Comparison of ENCODE assay signal across 8 mouse cellular contexts in genomic region chr3:76008564-76009183, GRCm38 (mm10). TPM values are rescaled to one million over a fixed set of nuclear protein-coding genes. Genes with fewer than 3 reads are reported as not detected.
DNase-seq lines count a peak whose midpoint lies in the region; ATAC-seq and TF ChIP-seq lines count a peak whose summit lies in the region.

No protein-coding gene starts in this region.

- no peak overlapping the region for H3K4me2 ChIP-seq in forebrain, postnatal 0 days (ENCODE audit: low read depth)
- no peak overlapping the region for H3K4me2 ChIP-seq in midbrain, embryonic 16.5 days (ENCODE audit: low read length)

- H3K4me1 ChIP-seq in forebrain, postnatal 0 days (ENCODE audit: insufficient read depth): no peaks in the 10 kb centered on the region
- H3K4me1 ChIP-seq in midbrain, embryonic 16.5 days (ENCODE audit: control insufficient read depth, insufficient read depth, low read length): no peaks in the 10 kb centered on the region

- H3K9me3 ChIP-seq in forebrain, postnatal 0 days (ENCODE audit: low read length): no peaks in the 10 kb centered on the region
- no peaks in the 10 kb centered on the region for H3K9me3 ChIP-seq in midbrain, embryonic 16.5 days (replicated peaks; ENCODE audit: control insufficient read depth, low read length, poor library complexity, severe bottlenecking)

- intact Hi-C loops in heart, postnatal 10 days (cut with DNase I): no loop called here
- intact Hi-C loops in heart, postnatal 25 days (cut with DNase I): no loop called here

- ATAC-seq in CD4-positive, CD25-positive, alpha-beta regulatory T cell, adult 4 months: peak; percentile 58
- peak; percentile 77 for ATAC-seq in forebrain, postnatal 0 days
- peak; percentile 76 for ATAC-seq in midbrain, embryonic 16.5 days

- 21% methylated on average over 3 of the region's 3 CpGs for WGBS in forebrain, postnatal 0 days
- whole genome bisulfite sequencing in midbrain, embryonic 16.5 days: 24% methylated on average over 3 of the region's 3 CpGs

- no peak overlapping the region for H3K9ac ChIP-seq in forebrain, postnatal 0 days
- H3K9ac ChIP-seq in midbrain, embryonic 16.5 days (ENCODE audit: low read depth, low read length): no peak overlapping the region

- peak; percentile 82 for TF ChIP-seq CTCF in forebrain, postnatal 0 days (IDR thresholded peaks at IDR 0.05; ENCODE audit: low read depth)

- no peak overlapping the region for H3K27ac ChIP-seq in forebrain, postnatal 0 days (ENCODE audit: low read depth, low read length)
- no peak overlapping the region for H3K27ac ChIP-seq in midbrain, embryonic 16.5 days (ENCODE audit: low read length)

- no peaks in the 10 kb centered on the region for H3K27me3 ChIP-seq in forebrain, postnatal 0 days (ENCODE audit: insufficient read depth, low read length)
- H3K27me3 ChIP-seq in midbrain, embryonic 16.5 days (ENCODE audit: control insufficient read depth, insufficient read depth, low read depth, low read length): no peaks in the 10 kb centered on the region

- no peak overlapping the region for H3K4me3 ChIP-seq in forebrain, postnatal 0 days (ENCODE audit: low read depth, low read length)
- no peak overlapping the region for H3K4me3 ChIP-seq in midbrain, embryonic 16.5 days (ENCODE audit: low read depth, low read length)

- no peaks in the 10 kb centered on the region for H3K36me3 ChIP-seq in forebrain, postnatal 0 days (ENCODE audit: insufficient read depth)
- H3K36me3 ChIP-seq in midbrain, embryonic 16.5 days (ENCODE audit: control insufficient read depth, insufficient read depth, low read length): no peaks in the 10 kb centered on the region

- DNase-seq in heart, postnatal 10 days: peak; percentile 24 to 36
- no peak for DNase-seq in heart, postnatal 25 days (ENCODE audit: low spot score)
- DNase-seq in c-Kit-positive CD71-positive TER-119-positive erythroid progenitor cells, embryonic 14.5 days (ENCODE audit: low spot score): peak; percentile 8
- DNase-seq in forebrain, postnatal 0 days: peak; percentile 76
- peak; percentile 27 for DNase-seq in layer of hippocampus, adult 9-11 months
- DNase-seq in urinary bladder, postnatal 36 days (ENCODE audit: low spot score in 2 of 2): no peak

RNA-seq across cellular contexts. Expression of gene Golim4, which starts 51.9 kb away (rescaled TPM):
- 10 to 100 TPM; 30.7 to 32.7 TPM for total RNA-seq in heart, postnatal 10 days (2021)
- total RNA-seq in heart, postnatal 25 days (2021): 10 to 100 TPM; 15.3 to 22.8 TPM
- 1 to 10 TPM; 5.1 to 8.0 TPM for polyA plus RNA-seq in CD4-positive, CD25-positive, alpha-beta regulatory T cell, adult 4 months (2017; shearing (Covaris generic))
- 16.3 and 24.8 TPM in 2 replicates for total RNA-seq in forebrain, postnatal 0 days (2014; rRNA removed)
- polyA plus RNA-seq in forebrain, postnatal 0 days (2015; fragmentation: Nextera tagmentation; extraction: Ambion mirVana): 9.0 and 13.5 TPM in 2 replicates
- polyA plus RNA-seq in midbrain, embryonic 16.5 days (2015; fragmentation: Nextera tagmentation; extraction: Ambion mirVana): 16.4 and 16.7 TPM in 2 replicates

Comparison
In these comparisons a context has a peak if more than half of its experiments do, and no peak if none do; other contexts are left out.
1. DNase-seq: peak in heart, postnatal 10 days (2 of 2), c-Kit-positive CD71-positive TER-119-positive erythroid progenitor cells, embryonic 14.5 days (single experiment), forebrain, postnatal 0 days (single experiment) and layer of hippocampus, adult 9-11 months (single experiment); none in heart, postnatal 25 days (single experiment) and urinary bladder, postnatal 36 days (0 of 2).
2. Peak in every context shown above with its lines, with median percentiles within 50 percentile points of each other: ATAC-seq.